Mouse (Mus musculus) cerebellum, adult 2 months (tissue): Measurements from ENCODE around the gene Btn1a1.

Source experiments
- CTCF ChIP-seq: fragments of 200-500 bp; IDR thresholded peaks from 2 replicates; pipeline ENCODE4 v1.5.1; 2011; ENCODE audit warnings: low read depth, mild to moderate bottlenecking, control low read depth, low read length, moderate library complexity, borderline replicate concordance; ENCODE audit not compliant: insufficient read depth
- POLR2A ChIP-seq: fragments of 200-500 bp; IDR thresholded peaks from 2 replicates; pipeline ENCODE4 v1.6.1; 2011; ENCODE audit warnings: low read length, control low read depth, borderline replicate concordance; ENCODE audit not compliant: insufficient read depth

GRCm38 (mm10) chr13:23506819-23507515, 41.3 kb upstream of the Btn1a1 start:
- TF ChIP-seq CTCF (no peak), POLR2A (no peak)
